Mouse (Mus musculus): ENCODE measurements around the gene F5.

DNA sequence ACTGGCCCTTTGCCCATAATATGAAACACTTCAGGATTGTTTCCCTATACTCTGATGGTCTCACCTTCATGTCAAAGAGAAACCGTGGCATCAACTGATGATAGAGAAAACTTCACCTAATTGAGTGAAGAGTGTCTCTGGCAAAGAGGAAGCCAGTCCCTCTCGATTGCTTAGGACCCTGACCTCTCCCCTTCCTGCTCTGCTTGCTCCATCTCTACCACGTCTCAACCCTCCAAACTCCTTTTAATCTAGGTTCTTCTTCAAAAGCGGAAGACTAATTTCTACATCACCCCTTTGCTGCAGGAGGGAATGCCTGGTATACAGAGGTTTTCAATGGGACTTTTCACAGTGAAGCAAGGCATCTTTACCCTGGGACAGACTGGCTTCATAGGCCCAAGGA is 21.5 kb downstream of the F5 start:
- TF ChIP-seq CTCF (IDR thresholded peaks at IDR 0.05; ENCODE audit: low read depth, low read length) = no peak
- no peak for TF ChIP-seq POLR2A (IDR thresholded peaks at IDR 0.05; ENCODE audit: borderline replicate concordance, low read depth, low read length)
